Mouse (Mus musculus) heart, adult 9 months (tissue): ENCODE results near the gene Pbp2.

Source experiments
- DNase-seq, 2 experiments: peaks; one replicate each; pipeline ENCODE4 v3.0.0; 2022; ENCODE audit warnings: low spot score in 2 of 2

Pbp2 gene

DNA sequence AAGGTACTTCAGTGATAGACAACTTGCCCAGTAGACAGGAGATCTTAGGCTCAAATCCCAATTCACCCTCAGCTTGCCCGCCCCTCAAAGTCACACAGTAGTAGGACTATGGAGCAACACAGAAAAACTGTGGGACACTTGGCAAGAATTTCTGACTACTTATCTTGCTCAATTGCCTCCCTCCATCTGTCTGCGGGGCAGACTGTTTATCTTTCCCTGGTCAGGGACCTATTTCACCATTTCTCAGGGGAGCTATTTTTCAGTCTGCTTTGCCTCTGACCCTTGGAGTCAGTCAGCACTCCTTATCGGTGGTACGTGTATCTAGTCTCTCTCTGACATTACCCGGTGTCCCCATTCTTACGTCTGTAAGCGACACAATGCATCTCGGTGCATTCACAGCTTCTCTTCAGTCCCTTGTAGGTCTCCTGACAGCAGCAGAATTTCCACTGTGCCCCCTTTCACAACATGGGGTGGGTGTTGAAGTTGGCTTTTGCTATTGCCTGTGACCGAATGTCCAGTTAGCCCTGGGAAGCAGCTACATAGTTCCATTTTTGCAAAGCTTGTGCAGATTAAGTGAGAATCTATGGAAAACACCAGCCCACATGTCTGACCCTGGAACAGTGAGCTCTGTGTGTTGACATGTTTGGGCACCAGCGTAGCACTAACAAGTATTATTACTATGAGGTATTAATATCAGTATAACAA, 7.6 kb downstream of the Pbp2 start:
- no peak for DNase-seq

DNA sequence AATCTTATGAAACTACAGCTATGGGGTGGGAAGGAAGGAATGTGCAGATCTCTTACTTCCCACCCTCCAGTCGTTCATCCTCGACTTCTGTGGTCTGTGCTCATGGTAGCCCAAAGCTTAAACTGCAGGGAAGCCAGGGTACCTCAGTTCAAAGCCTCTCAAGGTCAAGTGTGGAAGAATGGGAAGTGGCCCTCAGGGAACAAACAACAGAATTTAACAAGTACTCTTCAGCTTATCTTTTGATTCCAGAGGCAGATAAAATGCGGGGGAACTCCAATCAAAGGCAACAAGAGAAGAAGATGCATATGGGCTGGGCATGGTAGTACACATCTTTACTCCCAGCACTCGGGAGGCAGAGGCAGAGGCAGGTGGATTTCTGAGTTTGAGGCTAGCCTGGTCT, 9.7 kb downstream of the Pbp2 start:
- DNase-seq = no peak

- DNase-seq = no peak
Measured at GRCm38 (mm10) chr6:135299024-135299550, 11.1 kb downstream of the Pbp2 start.

DNA sequence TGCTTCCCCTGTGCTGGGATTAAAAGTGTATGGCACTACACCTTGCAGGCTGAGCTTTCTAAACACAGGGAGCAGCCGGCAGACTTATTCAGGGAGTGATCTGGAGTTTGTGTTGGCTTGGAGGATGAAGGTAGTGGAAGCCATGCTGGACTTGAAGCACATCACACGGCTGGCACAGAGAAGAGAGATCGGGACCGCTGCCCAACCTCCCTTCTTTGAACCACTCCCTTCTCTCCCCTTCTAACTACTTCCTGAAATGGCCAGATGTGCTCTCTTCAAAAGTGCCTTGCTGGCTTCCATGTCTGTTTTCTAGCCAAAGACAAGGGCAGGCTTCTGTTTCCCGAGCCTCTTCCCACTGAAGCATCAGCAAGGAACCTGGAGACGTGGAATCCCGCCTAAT, 12.6 kb downstream of the Pbp2 start:
- peak in 1 of 2 experiments; percentile 17 for DNase-seq

DNA sequence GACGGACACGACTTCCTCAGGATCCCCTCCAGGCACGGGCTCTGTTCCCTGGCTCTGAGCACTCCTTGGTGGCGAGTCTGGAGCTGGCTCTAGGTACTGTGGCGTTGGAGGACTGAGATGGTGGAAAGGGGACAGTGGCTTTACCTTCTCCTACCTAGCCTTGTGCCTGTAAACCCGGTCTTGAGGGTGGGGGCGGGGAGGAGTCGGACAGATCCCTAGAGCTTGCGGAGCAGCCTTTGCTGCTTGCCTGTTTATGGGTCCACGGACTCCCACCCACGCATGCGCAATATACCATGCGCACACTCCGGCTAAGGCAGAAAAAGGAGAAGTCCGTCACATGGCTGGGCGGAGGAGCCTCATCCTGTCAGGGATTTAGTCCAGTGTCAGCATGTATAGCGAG, 13.9 kb downstream of the Pbp2 start:
- peak; percentile 43 to 72 for DNase-seq

DNA sequence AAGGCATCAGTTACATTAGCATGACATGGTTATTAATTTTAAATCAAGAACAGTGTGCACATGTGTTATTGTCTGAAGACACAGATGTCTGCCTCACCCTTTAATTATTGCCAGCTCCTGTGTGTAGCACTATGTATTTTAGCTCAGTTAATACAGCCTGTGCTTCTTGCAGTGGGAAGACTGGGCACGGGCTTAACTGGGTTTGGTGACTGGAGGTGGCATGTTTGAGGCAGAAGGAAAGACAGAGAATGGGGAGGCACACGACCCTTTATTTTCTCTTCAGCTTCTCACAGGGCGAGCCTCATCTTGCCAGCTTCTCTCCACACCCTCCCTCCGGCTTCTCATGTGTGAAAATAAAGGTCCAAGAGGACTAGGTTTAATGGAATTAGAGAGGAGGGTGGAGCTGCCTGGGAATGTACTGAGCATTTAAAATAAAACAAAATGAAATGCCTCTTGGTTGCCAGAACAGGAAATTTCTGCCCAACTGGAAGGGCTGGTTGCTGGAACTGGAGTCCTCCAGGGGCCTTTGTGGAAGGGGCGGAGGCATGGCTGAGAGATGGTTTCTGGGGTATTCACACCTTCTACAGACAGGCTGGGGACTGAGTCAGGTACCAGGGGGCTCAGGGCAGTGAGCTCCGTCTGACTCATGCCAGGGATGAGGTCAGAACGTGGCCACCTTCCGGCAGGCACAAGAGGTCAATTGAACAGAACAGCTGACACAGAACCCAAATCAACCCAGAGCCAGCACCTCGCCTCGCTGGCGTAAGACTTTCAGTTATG, 14.9 kb downstream of the Pbp2 start:
- peak in 1 of 2 experiments; percentile 9 for DNase-seq

DNA sequence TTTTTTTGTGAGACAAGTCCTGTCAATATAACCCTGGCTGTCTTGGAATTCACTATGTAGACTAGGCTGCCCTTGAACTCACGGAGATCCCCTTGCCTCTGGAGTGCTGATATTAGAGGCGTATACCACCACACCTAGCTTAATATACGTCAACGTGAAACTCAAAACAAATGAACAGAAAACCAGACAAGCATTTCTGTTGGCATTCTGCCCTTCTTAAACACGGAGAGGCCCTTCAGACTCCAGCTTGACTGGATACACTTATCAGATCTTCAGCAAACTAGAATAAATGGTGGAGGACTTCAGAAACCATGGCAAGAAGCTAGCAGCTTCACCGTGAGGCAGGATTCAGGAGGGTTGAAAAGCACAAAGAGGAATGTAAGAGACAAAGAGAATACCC, 16.1 kb downstream of the Pbp2 start:
- no peak for DNase-seq

DNA sequence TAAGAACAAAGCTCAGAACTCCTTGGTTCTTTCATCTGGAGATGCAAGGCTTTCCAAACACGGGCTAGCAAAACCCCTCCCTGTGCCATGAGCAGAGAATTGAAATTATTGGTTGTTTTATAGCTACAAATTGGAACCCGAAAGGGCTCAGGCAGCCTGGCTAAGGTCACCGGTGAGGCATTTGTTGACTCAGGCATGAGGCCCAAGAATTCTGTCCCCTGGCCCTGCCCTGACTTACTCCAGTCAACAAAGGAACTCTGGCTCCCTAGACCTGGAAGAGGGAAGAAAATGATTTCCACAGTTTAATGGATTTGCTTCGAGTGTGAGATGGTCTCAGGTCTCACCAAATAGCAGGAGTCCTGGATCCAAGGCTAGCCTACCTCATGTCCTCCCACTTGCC, 17.8 kb downstream of the Pbp2 start:
- no peak for DNase-seq

GRCm38 (mm10) chr6:135279856-135280255, 30.3 kb downstream of the Pbp2 start:
- no peak for DNase-seq

GRCm38 (mm10) chr6:135279286-135279685, 30.9 kb downstream of the Pbp2 start:
- DNase-seq = no peak

DNA sequence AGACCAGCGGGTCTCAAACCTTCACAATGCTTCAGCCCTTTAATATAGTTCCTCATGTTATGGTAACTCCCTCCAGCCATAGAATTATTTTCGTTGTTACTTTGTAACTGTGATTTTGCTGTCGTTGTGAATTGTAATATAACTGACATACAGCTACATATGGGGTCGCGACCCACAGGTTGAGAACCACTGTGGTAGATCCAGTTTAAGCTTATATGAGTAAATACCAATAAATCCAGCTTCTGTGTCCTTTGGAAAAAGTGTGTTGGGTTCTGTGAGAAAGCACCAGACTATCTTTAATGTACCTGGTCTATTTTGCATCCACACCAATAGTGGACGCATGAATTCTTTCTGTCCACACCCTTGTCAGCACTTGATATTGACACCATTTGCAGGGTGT, 31.9 kb downstream of the Pbp2 start:
- no peak for DNase-seq

DNA sequence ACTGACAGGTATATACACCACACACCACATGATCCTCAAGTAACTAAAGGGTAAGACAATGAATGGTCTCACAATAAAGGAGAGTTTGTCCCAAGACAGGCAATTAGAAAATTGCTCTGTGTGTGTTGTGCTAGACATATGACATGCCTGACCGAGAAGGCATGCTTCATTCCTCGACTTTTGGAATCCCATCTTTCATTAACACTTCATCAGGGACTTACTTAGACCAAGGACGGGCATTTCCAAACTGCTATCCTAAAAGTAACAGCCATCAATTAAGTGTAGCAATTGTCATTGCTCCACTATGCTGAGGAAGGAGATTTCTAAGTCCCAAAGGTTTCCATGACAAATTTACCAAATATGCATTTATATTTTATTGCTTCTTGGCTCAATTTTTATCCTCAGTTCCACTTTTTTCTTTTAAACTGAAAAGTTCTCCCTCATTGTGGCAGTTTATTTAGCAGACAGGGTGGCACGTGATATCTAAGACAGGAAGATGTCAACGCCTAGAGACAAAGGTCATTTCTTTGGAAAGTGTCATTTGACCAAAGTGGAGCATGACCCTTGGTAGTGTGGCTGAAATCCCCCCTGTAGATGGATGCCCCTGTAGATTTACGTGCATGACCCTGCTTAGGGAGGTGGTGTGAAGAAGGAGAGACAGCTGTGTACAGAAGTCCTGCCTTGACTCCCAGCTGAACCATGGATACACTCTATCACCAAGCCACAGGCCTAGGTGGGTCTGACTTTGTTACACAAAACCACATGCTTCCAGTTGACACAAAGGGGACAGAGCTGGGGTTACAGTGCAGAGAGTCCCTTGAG, 33.5 kb downstream of the Pbp2 start:
- DNase-seq = no peak

DNA sequence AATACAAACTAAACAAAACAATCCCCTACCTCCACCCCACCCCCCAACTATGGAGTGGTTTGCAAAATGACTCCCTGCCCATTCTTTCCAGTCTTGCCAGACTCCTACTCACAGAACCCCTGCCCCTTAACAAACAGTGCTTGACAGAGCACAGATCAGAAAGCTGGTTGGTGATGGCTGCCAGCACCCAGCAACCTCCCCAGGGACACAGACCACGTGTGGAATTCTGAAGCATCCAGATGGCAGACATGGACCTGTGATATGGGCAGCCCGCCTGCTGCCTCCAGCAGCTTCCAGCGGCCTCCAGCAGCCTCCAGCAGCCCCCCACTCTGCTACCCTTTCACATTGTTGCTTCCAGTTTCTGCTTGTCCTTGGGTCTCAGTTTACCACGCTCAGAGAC, 35.0 kb downstream of the Pbp2 start:
- DNase-seq = no peak

GRCm38 (mm10) chr6:135273066-135273465, 37.1 kb downstream of the Pbp2 start:
- no peak for DNase-seq

GRCm38 (mm10) chr6:135271761-135272160, 38.4 kb downstream of the Pbp2 start:
- no peak for DNase-seq

- no peak for DNase-seq
Measured at GRCm38 (mm10) chr6:135269626-135270025, 40.6 kb downstream of the Pbp2 start.

GRCm38 (mm10) chr6:135268392-135268791, 41.8 kb downstream of the Pbp2 start:
- no peak for DNase-seq

DNA sequence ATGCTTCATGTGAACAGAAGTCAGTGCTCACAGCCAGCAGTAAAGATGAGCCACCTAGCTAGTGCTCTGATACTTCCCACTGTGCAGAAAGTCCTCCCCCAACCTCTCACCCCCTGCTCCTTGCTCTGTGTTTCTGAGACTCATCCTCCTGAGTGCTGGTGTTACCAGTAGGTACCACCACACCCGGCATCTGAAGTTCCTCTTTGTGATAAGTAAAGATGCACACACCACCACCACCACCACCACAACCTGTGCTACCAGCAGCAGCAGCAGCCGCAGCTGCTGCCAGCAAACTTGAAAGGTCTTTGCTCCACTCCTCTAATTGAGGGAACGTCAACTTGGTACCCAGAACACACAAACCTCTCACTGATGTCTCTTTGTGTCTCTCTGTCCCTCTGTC, 43.0 kb downstream of the Pbp2 start:
- DNase-seq = no peak

- DNase-seq = no peak
Measured at GRCm38 (mm10) chr6:135266056-135266455, 44.1 kb downstream of the Pbp2 start.

DNA sequence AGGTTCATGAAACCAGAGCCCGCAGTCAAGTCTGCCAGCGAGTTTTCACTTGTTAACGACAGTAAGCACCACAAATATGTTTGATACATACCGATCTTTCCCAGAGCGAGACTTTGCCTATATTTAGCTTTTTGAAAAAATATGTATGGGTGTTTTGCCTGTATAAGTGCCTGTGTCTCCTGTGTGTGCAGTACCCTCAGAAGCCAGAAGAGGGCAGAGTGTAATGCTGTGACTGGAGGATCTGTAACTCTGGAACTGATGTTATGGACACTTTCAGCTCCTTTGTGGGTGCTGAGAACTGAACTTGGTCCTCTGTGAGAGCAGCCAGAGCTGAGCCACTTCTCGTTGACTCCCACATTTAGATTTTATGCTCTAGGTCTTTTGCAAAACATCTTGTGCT, 46.1 kb downstream of the Pbp2 start:
- DNase-seq = no peak

GRCm38 (mm10) chr6:135262565-135262964, 47.6 kb downstream of the Pbp2 start:
- no peak for DNase-seq

GRCm38 (mm10) chr6:135261124-135261523, 49.1 kb downstream of the Pbp2 start:
- no peak for DNase-seq
